Mouse (Mus musculus) heart, postnatal 0 days (tissue): ENCODE data around the gene Psmb5.

Source experiments
- CTCF ChIP-seq: IDR thresholded peaks from 2 replicates; pipeline ENCODE4 v1.5.1; 2016; ENCODE audit warnings: antibody characterized with exemption, control low read depth, low read depth
- EP300 ChIP-seq: IDR thresholded peaks from 2 replicates; pipeline ENCODE4 v1.6.1; 2016; ENCODE audit warnings: antibody characterized with exemption, low read depth

GRCm38 (mm10) chr14:54621133-54621532 is 3.3 kb upstream of the Psmb5 start, which contains the start of gene Psmb11:
- TF ChIP-seq CTCF (no peak), EP300 (no peak)
